Mouse (Mus musculus): ENCODE data around the gene Gm20604. TPM values are rescaled to one million over a fixed set of nuclear protein-coding genes. Genes with fewer than 3 reads are reported as not detected.

The Gm20604 gene
- polyA plus RNA-seq, 2 experiments: 20.4 to 23.1 TPM

GRCm38 (mm10) chr12:102730798-102731619 lies 27.5 kb downstream of the Gm20604 start:
- H3K9ac ChIP-seq (ENCODE audit: low read depth, low read length, severe bottlenecking): no peak overlapping the region

GRCm38 (mm10) chr12:102729855-102730797 lies 28.3 kb downstream of the Gm20604 start:
- H3K9ac ChIP-seq (ENCODE audit: low read depth, low read length, severe bottlenecking): 0 out of 2 replicates have a peak overlapping the region, but pooled peaks have one; percentile 4

More at GRCm38 (mm10) chr12:102730798-102731619, 27.5 kb downstream of the Gm20604 start:
- Histone ChIP-seq H3K4me1 (ENCODE audit: control insufficient read depth, insufficient read depth, low read length) (peaks cover 16% of the 10 kb centered on the region), H3K36me3 (ENCODE audit: control insufficient read depth, insufficient read depth, low read length) (no peaks in the 10 kb centered on the region), H3K27me3 (ENCODE audit: control insufficient read depth, insufficient read depth, low read length) (no peaks in the 10 kb centered on the region), H3K9me3 (ENCODE audit: control insufficient read depth, low read length) (no peaks in the 10 kb centered on the region), H3K27ac (replicated peaks; ENCODE audit: low read depth, low read length) (peak overlapping the region; percentile 86), H3K4me2 (replicated peaks; ENCODE audit: low read depth, low read length, severe bottlenecking) (peak overlapping the region; percentile 51), H3K4me3 (replicated peaks; ENCODE audit: low read length) (peak overlapping the region; percentile 16; the same call in 1 of the 2 replicates)
- WGBS: 14% methylated on average over 16 of the region's 16 CpGs
- DNase-seq (ENCODE audit: low spot score) (peak; percentile 25), ATAC-seq (ENCODE audit: low FRiP score, low read depth) (peak; percentile 64)
- TF ChIP-seq POLR2A (IDR thresholded peaks at IDR 0.05; ENCODE audit: borderline replicate concordance, extremely low read depth, insufficient read depth, insufficient read length): 0 out of 2 replicates have a peak, but pooled peaks have one; percentile 2

DNA sequence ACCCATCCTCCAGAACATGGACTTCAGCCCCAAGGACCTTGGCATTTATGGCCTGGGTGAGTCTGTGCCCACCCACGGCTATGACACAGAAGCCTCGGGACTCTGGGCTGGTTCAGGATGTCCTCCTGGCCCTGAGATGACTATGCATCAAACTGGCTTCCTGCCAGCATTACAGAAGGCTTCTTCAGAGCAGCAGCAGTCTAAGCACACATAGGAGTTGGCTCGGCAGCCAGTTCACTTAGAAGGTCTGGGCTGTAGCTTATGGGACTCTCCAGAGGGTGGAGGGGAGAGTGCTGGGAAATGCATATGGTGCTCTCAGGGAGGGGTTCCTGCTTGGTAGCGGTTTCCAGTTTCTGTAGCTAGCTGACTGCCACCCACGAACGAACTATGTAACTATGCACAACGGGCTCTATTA lies 32.7 kb downstream of the Gm20604 start:
- WGBS: 66% methylated on average over 7 of the region's 7 CpGs
- no peak for DNase-seq (ENCODE audit: low spot score)
- Histone ChIP-seq H3K9ac (ENCODE audit: low read depth, low read length, severe bottlenecking) (no peak overlapping the region), H3K36me3 (ENCODE audit: control insufficient read depth, insufficient read depth, low read length) (no peaks in the 10 kb centered on the region), H3K27ac (replicated peaks; ENCODE audit: low read depth, low read length) (no peak overlapping the region), H3K27me3 (ENCODE audit: control insufficient read depth, insufficient read depth, low read length) (no peaks in the 10 kb centered on the region), H3K4me2 (replicated peaks; ENCODE audit: low read depth, low read length, severe bottlenecking) (no peak overlapping the region), H3K4me1 (ENCODE audit: control insufficient read depth, insufficient read depth, low read length) (peaks cover 10% of the 10 kb centered on the region), H3K9me3 (ENCODE audit: control insufficient read depth, low read length) (no peaks in the 10 kb centered on the region), H3K4me3 (replicated peaks; ENCODE audit: low read length) (no peak overlapping the region)
- no peak for ATAC-seq (ENCODE audit: low FRiP score, low read depth)
- no peak for TF ChIP-seq POLR2A (IDR thresholded peaks at IDR 0.05; ENCODE audit: borderline replicate concordance, extremely low read depth, insufficient read depth, insufficient read length)

More at GRCm38 (mm10) chr12:102729855-102730797, 28.3 kb downstream of the Gm20604 start:
- peak overlapping the region; percentile 86 for H3K27ac ChIP-seq (replicated peaks; ENCODE audit: low read depth, low read length)
- peaks cover 16% of the 10 kb centered on the region for H3K4me1 ChIP-seq (ENCODE audit: control insufficient read depth, insufficient read depth, low read length)
- no peaks in the 10 kb centered on the region for H3K9me3 ChIP-seq (ENCODE audit: control insufficient read depth, low read length)
- TF ChIP-seq POLR2A (IDR thresholded peaks at IDR 0.05; ENCODE audit: borderline replicate concordance, extremely low read depth, insufficient read depth, insufficient read length): 0 out of 2 replicates have a peak, but pooled peaks have one; percentile 13
- 31% methylated on average over 26 of the region's 26 CpGs for WGBS
- H3K4me3 ChIP-seq (replicated peaks; ENCODE audit: low read length): peak overlapping the region; percentile 21
- peak; percentile 98 for ATAC-seq (ENCODE audit: low FRiP score, low read depth)
- H3K36me3 ChIP-seq (ENCODE audit: control insufficient read depth, insufficient read depth, low read length): no peaks in the 10 kb centered on the region
- H3K4me2 ChIP-seq (replicated peaks; ENCODE audit: low read depth, low read length, severe bottlenecking): peak overlapping the region; percentile 51
- no peaks in the 10 kb centered on the region for H3K27me3 ChIP-seq (ENCODE audit: control insufficient read depth, insufficient read depth, low read length)
- peak; percentile 94 for DNase-seq (ENCODE audit: low spot score)

GRCm38 (mm10) chr12:102725146-102725545 lies 33.3 kb downstream of the Gm20604 start:
- no peak overlapping the region for H3K9ac ChIP-seq (ENCODE audit: low read depth, low read length, severe bottlenecking)
- no peaks in the 10 kb centered on the region for H3K27me3 ChIP-seq (ENCODE audit: control insufficient read depth, insufficient read depth, low read length)
- H3K4me1 ChIP-seq (ENCODE audit: control insufficient read depth, insufficient read depth, low read length): peaks cover 6% of the 10 kb centered on the region; the same call in 1 of the 2 replicates
- no peak overlapping the region for H3K4me3 ChIP-seq (replicated peaks; ENCODE audit: low read length)
- no peak overlapping the region for H3K4me2 ChIP-seq (replicated peaks; ENCODE audit: low read depth, low read length, severe bottlenecking)
- ATAC-seq (ENCODE audit: low FRiP score, low read depth): no peak
- DNase-seq (ENCODE audit: low spot score): no peak
- no peak for TF ChIP-seq POLR2A (IDR thresholded peaks at IDR 0.05; ENCODE audit: borderline replicate concordance, extremely low read depth, insufficient read depth, insufficient read length)
- no peaks in the 10 kb centered on the region for H3K36me3 ChIP-seq (ENCODE audit: control insufficient read depth, insufficient read depth, low read length)
- WGBS: 90% methylated on average over 6 of the region's 6 CpGs
- H3K9me3 ChIP-seq (ENCODE audit: control insufficient read depth, low read length): no peaks in the 10 kb centered on the region
- H3K27ac ChIP-seq (replicated peaks; ENCODE audit: low read depth, low read length): no peak overlapping the region

- H3K9me3 ChIP-seq (ENCODE audit: control insufficient read depth, low read length): no peaks in the 10 kb centered on the region
- 50% methylated on average over 6 of the region's 6 CpGs for WGBS
- H3K9ac ChIP-seq (ENCODE audit: low read depth, low read length, severe bottlenecking): no peak overlapping the region
- DNase-seq (ENCODE audit: low spot score) (no peak), ATAC-seq (ENCODE audit: low FRiP score, low read depth) (no peak)
- H3K4me2 ChIP-seq (replicated peaks; ENCODE audit: low read depth, low read length, severe bottlenecking): no peak overlapping the region
- H3K36me3 ChIP-seq (ENCODE audit: control insufficient read depth, insufficient read depth, low read length): no peaks in the 10 kb centered on the region
- no peak for TF ChIP-seq POLR2A (IDR thresholded peaks at IDR 0.05; ENCODE audit: borderline replicate concordance, extremely low read depth, insufficient read depth, insufficient read length)
- no peak overlapping the region for H3K4me3 ChIP-seq (replicated peaks; ENCODE audit: low read length)
- no peak overlapping the region for H3K27ac ChIP-seq (replicated peaks; ENCODE audit: low read depth, low read length)
- 0 out of 2 replicates have a peak, but pooled peaks cover 5% of the 10 kb centered on the region for H3K4me1 ChIP-seq (ENCODE audit: control insufficient read depth, insufficient read depth, low read length)
- H3K27me3 ChIP-seq (ENCODE audit: control insufficient read depth, insufficient read depth, low read length): no peaks in the 10 kb centered on the region
These were observed 34.6 kb downstream of the Gm20604 start for GRCm38 (mm10) chr12:102723861-102724260.
